Mouse (Mus musculus): ENCODE results near the gene Fam166b. TPM values are rescaled to one million over a fixed set of nuclear protein-coding genes. Genes with fewer than 3 reads are reported as not detected.

The Fam166b gene
- total RNA-seq, 2 experiments from 2014 or later, result 0.59 to 3.1 TPM

GRCm38 (mm10) chr4:43431690-43432089 is 2.8 kb upstream of the Fam166b start:
- peak; percentile 56 to 89 for DNase-seq (ENCODE audit: extremely low spot score in 1 of 2, low spot score in 1 of 2)

- no peak for DNase-seq (ENCODE audit: extremely low spot score in 1 of 2, low spot score in 1 of 2)
Measured at GRCm38 (mm10) chr4:43428180-43428861, 613 bp downstream of the Fam166b start.

- DNase-seq (ENCODE audit: extremely low spot score in 1 of 2, low spot score in 1 of 2), result no peak
Measured at GRCm38 (mm10) chr4:43427501-43428179, 1.3 kb downstream of the Fam166b start.

- DNase-seq (ENCODE audit: extremely low spot score in 1 of 2, low spot score in 1 of 2), result no peak
Measured at GRCm38 (mm10) chr4:43426487-43426886, 2.4 kb downstream of the Fam166b start.

- DNase-seq (ENCODE audit: extremely low spot score in 1 of 2, low spot score in 1 of 2), result no peak
Measured at GRCm38 (mm10) chr4:43425648-43426380, 3.1 kb downstream of the Fam166b start.

- DNase-seq (ENCODE audit: extremely low spot score in 1 of 2, low spot score in 1 of 2), result no peak
Measured at GRCm38 (mm10) chr4:43425197-43425596, 3.7 kb downstream of the Fam166b start.

- no peak for DNase-seq (ENCODE audit: extremely low spot score in 1 of 2, low spot score in 1 of 2)
Measured at GRCm38 (mm10) chr4:43424072-43424471, 4.9 kb downstream of the Fam166b start.

GRCm38 (mm10) chr4:43423267-43423934 is 5.5 kb downstream of the Fam166b start:
- no peak for DNase-seq (ENCODE audit: extremely low spot score in 1 of 2, low spot score in 1 of 2)

- no peak for DNase-seq (ENCODE audit: extremely low spot score in 1 of 2, low spot score in 1 of 2)
Measured at GRCm38 (mm10) chr4:43421632-43422240, 7.2 kb downstream of the Fam166b start.

- DNase-seq (ENCODE audit: extremely low spot score in 1 of 2, low spot score in 1 of 2), result peak; percentile 61 to 73
Measured at GRCm38 (mm10) chr4:43420305-43420704, 8.6 kb downstream of the Fam166b start.

GRCm38 (mm10) chr4:43419801-43420281 is 9.1 kb downstream of the Fam166b start:
- no peak for DNase-seq (ENCODE audit: extremely low spot score in 1 of 2, low spot score in 1 of 2)

- DNase-seq (ENCODE audit: extremely low spot score in 1 of 2, low spot score in 1 of 2), result no peak
Measured at GRCm38 (mm10) chr4:43418973-43419656, 9.8 kb downstream of the Fam166b start.

GRCm38 (mm10) chr4:43418450-43418849 is 10.5 kb downstream of the Fam166b start:
- DNase-seq (ENCODE audit: extremely low spot score in 1 of 2, low spot score in 1 of 2), result no peak

- DNase-seq (ENCODE audit: extremely low spot score in 1 of 2, low spot score in 1 of 2), result no peak
Measured at GRCm38 (mm10) chr4:43417269-43418062, 11.5 kb downstream of the Fam166b start.

- DNase-seq (ENCODE audit: extremely low spot score in 1 of 2, low spot score in 1 of 2), result no peak
Measured at GRCm38 (mm10) chr4:43416071-43416490, 12.9 kb downstream of the Fam166b start.

- DNase-seq (ENCODE audit: extremely low spot score in 1 of 2, low spot score in 1 of 2), result no peak
Measured at GRCm38 (mm10) chr4:43415221-43416070, 13.5 kb downstream of the Fam166b start.

GRCm38 (mm10) chr4:43414761-43415160 is 14.2 kb downstream of the Fam166b start:
- no peak for DNase-seq (ENCODE audit: extremely low spot score in 1 of 2, low spot score in 1 of 2)

Measured in layer of hippocampus, postnatal 25 days (tissue).